Mouse (Mus musculus): ENCODE measurements around the gene Gm17387.

GRCm38 (mm10) chr7:141028831-141029230 is at the start of gene Gm17387:
- TF ChIP-seq POLR2A (IDR thresholded peaks at IDR 0.05; ENCODE audit: control insufficient read depth, low read depth, low read length) (no peak), CTCF (IDR thresholded peaks at IDR 0.05; ENCODE audit: control insufficient read depth, insufficient read depth, insufficient replicate concordance, low read depth, low read length) (no peak)
